Mouse (Mus musculus): ENCODE data around the gene Tert.

GRCm38 (mm10) chr13:73693333-73693732, 66.6 kb downstream of the Tert start:
- no peak for TF ChIP-seq GATA1 (IDR thresholded peaks at IDR 0.05; ENCODE audit: borderline replicate concordance, low read length)
- TF ChIP-seq FLI1 (IDR thresholded peaks at IDR 0.05; ENCODE audit: low read length), result no peak
